Mouse (Mus musculus) mature B cell (primary cell): Measurements from ENCODE around the gene Gmds.

Experiments used
- in situ Hi-C: fragments of 300-500 bp; cut with MboI; formaldehyde crosslinking; loops from 2 replicates; pipeline ENCODE4 v1.14.3; 2019

Gene Gmds

GRCm38 (mm10) chr13:31797346-31797745, 541.2 kb downstream of the Gmds start:
- in situ Hi-C loops, result no loop called here

DNA sequence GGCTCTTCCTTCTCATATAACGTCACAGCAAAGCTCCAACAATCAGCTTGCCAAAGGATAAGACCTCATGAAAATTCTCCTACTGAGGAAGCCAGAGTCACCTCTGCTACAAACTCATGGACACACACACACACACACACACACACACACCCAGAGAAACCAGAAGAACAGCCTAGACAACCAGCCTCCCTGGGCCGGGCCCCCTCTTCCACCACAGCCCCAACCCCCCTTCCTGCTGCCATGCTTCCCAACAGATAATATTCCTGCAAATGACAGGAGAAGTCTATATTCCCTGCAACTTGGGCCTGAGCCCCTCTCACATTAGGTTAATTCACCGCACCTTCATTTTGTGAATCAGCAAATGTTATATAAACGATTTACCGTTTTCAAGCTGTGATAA, 545.4 kb downstream of the Gmds start:
- in situ Hi-C loops, result no loop called here

GRCm38 (mm10) chr13:31792480-31793132, 545.9 kb downstream of the Gmds start:
- in situ Hi-C loops, result no loop called here

DNA sequence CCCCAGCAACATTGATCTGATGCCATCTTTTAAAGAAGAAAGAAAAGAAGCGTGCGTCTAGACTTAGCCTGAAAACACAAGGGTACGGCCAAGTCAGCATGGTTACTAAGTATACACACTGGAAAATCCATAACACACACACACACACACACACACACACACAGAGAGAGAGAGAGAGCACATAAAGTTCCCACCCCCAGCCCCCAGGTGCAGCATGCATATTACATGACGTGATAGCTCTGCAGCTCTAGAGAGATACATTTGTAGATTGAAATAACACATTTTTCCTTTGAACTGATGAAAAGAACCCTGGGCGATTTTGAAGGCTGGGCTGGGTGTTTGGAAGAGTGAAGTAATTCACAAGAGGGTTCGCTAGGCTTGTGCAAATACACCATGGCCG, 553.8 kb downstream of the Gmds start:
- in situ Hi-C loops, result no loop called here

GRCm38 (mm10) chr13:31782063-31782462, 556.5 kb downstream of the Gmds start:
- in situ Hi-C loops, result no loop called here

- in situ Hi-C loops, result no loop called here
Observed at GRCm38 (mm10) chr13:31780299-31780698, 558.2 kb downstream of the Gmds start.

GRCm38 (mm10) chr13:31779281-31779981, 559.1 kb downstream of the Gmds start:
- in situ Hi-C loops, result no loop called here

DNA sequence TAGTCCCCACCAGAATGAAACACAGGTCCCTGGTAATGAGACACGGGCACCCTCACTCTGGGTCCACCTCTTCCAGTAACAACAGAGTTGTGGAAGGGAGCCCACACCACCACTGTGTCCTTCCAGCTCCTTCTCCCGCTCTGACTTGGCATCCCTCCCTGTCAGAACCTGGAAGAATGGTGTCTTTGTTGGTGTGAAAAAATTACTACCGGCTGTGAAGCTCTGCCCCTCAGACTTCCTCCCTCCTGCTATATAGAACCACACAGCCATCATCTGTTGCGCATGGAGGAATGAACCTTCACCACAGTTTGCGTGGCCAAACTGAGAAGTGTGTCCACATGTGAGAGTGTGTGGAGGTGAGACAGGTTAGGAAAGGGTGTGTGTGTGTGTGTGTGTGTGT, 562.8 kb downstream of the Gmds start:
- in situ Hi-C loops, result no loop called here

DNA sequence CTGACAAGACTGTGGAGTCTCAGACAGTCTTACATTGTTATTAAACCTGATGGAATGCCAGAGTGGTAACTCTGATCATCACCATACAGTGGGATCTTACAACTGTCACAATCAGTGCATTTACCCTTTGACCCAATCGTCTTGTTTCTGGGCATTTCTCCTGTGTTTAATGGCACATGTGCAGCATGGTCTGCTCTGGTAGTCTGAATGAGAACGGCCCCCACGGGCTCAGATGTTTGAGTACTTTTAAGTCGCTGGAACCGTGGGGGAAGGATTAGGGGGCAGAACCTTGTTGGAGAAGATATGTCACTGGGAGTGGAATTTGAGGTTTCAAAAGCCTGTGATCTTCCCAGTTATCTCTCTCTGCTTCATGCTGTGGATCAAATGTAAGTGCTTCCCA, 565.7 kb downstream of the Gmds start:
- in situ Hi-C loops, result no loop called here
